Mouse (Mus musculus): ENCODE measurements around the gene Cort.

- TF ChIP-seq CTCF (IDR thresholded peaks at IDR 0.05; ENCODE audit: low read depth) (no peak), EP300 (IDR thresholded peaks at IDR 0.05; ENCODE audit: low read depth) (no peak)
Observed at GRCm38 (mm10) chr4:149078261-149078660, 48.3 kb downstream of the Cort start.

All from liver, embryonic 14.5 days (tissue).